Mouse (Mus musculus) hindbrain, embryonic 12.5 days (tissue): Measurements from ENCODE around the gene Rps23. TPM values are rescaled to one million over a fixed set of nuclear protein-coding genes. Genes with fewer than 3 reads are reported as not detected.
"Not testable (repeated sequence)": the region's sequence is repeated elsewhere in the genome, so short reads cannot be mapped to it uniquely, and the experiment has no call there.

Source experiments
- ATAC-seq: fragments of 200-750 bp; cut with Nextera tagmentation; 2 replicates; pipeline ENCODE4 v1.8.0; 2017; ENCODE audit warnings: moderate TSS enrichment; ENCODE audit not compliant: low FRiP score
- H3K27ac ChIP-seq: fragments of 300-500 bp; sonication (generic); 2 replicates; pipeline ENCODE4 v1.5.1; 2016; ENCODE audit warnings: mild to moderate bottlenecking
- H3K27me3 ChIP-seq: fragments of 300-500 bp; sonication (generic); 2 replicates; pipeline ENCODE4 v1.6.1; 2016; ENCODE audit warnings: mild to moderate bottlenecking
- H3K36me3 ChIP-seq: fragments of 300-500 bp; sonication (generic); 2 replicates; pipeline ENCODE4 v1.6.1; 2016; ENCODE audit warnings: mild to moderate bottlenecking
- H3K4me1 ChIP-seq: fragments of 300-500 bp; sonication (generic); 2 replicates; pipeline ENCODE4 v1.6.1; 2016
- H3K4me2 ChIP-seq: fragments of 300-500 bp; sonication (generic); replicated peaks from 2 replicates; pipeline ENCODE4 v1.6.1; 2016; ENCODE audit warnings: mild to moderate bottlenecking
- H3K4me3 ChIP-seq: fragments of 300-500 bp; sonication (generic); 2 replicates; pipeline ENCODE4 v1.5.1; 2016; ENCODE audit warnings: mild to moderate bottlenecking
- H3K9ac ChIP-seq: fragments of 300-500 bp; sonication (generic); 2 replicates; pipeline ENCODE4 v1.6.1; 2016; ENCODE audit warnings: mild to moderate bottlenecking, moderate library complexity
- H3K9me3 ChIP-seq: fragments of 300-500 bp; sonication (generic); replicated peaks from 2 replicates; pipeline ENCODE4 v1.6.1; 2016; ENCODE audit warnings: mild to moderate bottlenecking
- WGBS: fragments of 180-500 bp; shearing (Covaris S2); methylation state at CpG from one replicate; pipeline ENCODE4 v1.1.7; 2016; 5-methylcytosine and 5-hydroxymethylcytosine counted together
- polyA plus RNA-seq: library from polyadenylated mRNA; unstranded; fragments of >200 nt; fragmentation: Nextera tagmentation; extraction: Ambion mirVana; gene quantifications from 2 replicates; pipeline ENCODE4 v1.2.1, GENCODE M21; 2016

Rps23 gene
- polyA plus RNA-seq, 1 experiment from 2014 or later: 201 TPM

DNA sequence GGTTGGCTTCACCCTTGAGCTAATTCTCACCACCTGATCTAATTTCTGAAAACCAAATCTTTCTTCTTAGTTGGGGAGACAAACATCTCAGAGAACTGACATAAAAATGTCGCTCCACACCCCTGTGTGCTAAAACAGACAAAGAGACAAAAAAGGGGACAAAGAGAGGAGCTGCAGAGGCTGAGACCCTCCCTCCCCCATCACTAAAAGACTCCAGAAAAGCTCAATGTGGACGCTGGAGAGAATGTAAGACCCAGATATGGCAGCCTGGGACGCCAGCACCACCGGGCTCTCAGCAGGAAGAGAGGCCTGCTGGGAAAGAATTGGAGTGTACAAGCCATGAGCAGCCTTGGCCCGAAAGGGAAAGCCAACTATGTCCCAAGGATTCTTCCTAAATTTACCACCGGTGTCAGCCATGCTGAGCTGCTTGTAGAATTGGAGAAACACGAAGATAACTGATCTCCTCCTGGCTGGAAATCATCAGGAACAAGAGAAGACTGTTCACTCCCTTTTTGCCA is 9.0 kb upstream of the Rps23 start:
- no peak for ATAC-seq
- no peak overlapping the region for H3K9ac ChIP-seq
- H3K27me3 ChIP-seq: no peaks in the 10 kb centered on the region
- no peaks in the 10 kb centered on the region for H3K36me3 ChIP-seq
- H3K4me2 ChIP-seq: no peak overlapping the region
- no peak overlapping the region for H3K4me3 ChIP-seq
- no peak overlapping the region for H3K27ac ChIP-seq
- no peaks in the 10 kb centered on the region; the same call in 1 of the 2 replicates for H3K4me1 ChIP-seq
- WGBS: 46% methylated on average over 7 of the region's 7 CpGs
- H3K9me3 ChIP-seq: no peaks in the 10 kb centered on the region

- H3K36me3 ChIP-seq: no peaks in the 10 kb centered on the region
- H3K4me1 ChIP-seq: no peaks in the 10 kb centered on the region; the same call in 1 of the 2 replicates
- ATAC-seq: no peak
- no peaks in the 10 kb centered on the region for H3K9me3 ChIP-seq
- H3K4me3 ChIP-seq: no peak overlapping the region
- H3K27me3 ChIP-seq: no peaks in the 10 kb centered on the region
- no peak overlapping the region for H3K27ac ChIP-seq
- H3K9ac ChIP-seq: no peak overlapping the region
- WGBS: 86% methylated on average over 4 of the region's 4 CpGs
- H3K4me2 ChIP-seq: no peak overlapping the region
Measured at GRCm38 (mm10) chr13:90914721-90915120, 8.0 kb upstream of the Rps23 start.

- not testable (repeated sequence) for H3K9me3 ChIP-seq, H3K4me1 ChIP-seq, H3K27me3 ChIP-seq, ATAC-seq
- 1% methylated on average over 13 of the region's 13 CpGs for WGBS
- Histone ChIP-seq H3K4me3 (peak overlapping the region; percentile 84), H3K36me3 (peaks cover 37% of the 10 kb centered on the region), H3K9ac (peak overlapping the region; percentile 95), H3K4me2 (peak overlapping the region; percentile 59), H3K27ac (peak overlapping the region; percentile 81; the same call in 1 of the 2 replicates)
Measured at GRCm38 (mm10) chr13:90923617-90924016, 859 bp downstream of the Rps23 start.

GRCm38 (mm10) chr13:90924072-90924471 is 1.3 kb downstream of the Rps23 start:
- peak overlapping the region; percentile 84 for H3K4me3 ChIP-seq
- WGBS: 56% methylated on average over 9 of the region's 9 CpGs
- peak overlapping the region; percentile 59 for H3K4me2 ChIP-seq
- no peak for ATAC-seq
- H3K27me3 ChIP-seq: no peaks in the 10 kb centered on the region
- H3K9me3 ChIP-seq: no peaks in the 10 kb centered on the region
- H3K36me3 ChIP-seq: peaks cover 39% of the 10 kb centered on the region
- H3K27ac ChIP-seq: no peak overlapping the region
- peak overlapping the region; percentile 95 for H3K9ac ChIP-seq
- H3K4me1 ChIP-seq: peaks cover 5% of the 10 kb centered on the region

DNA sequence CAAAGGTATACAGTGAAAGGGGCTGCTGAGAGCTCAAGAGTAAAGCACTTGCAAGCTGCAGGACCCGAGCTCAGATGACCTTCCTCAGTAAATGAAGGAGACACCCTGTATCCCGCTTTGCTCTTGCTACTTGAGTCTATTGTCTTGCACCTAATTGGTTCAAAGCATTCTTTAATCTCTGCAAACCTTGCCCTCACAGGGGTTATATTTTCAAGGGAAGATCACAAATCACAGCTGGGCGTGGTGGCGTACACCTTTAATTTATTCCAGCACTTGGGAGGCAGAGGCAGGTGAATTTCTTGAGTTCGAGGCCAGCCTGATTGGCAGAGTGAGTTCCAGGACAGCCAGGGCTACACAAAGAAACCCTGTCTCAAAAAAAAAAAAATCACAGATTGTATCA is 2.4 kb downstream of the Rps23 start:
- Histone ChIP-seq H3K27me3 (no peaks in the 10 kb centered on the region), H3K36me3 (peaks cover 39% of the 10 kb centered on the region), H3K4me1 (peaks cover 5% of the 10 kb centered on the region), H3K27ac (no peak overlapping the region), H3K9ac (no peak overlapping the region), H3K9me3 (no peaks in the 10 kb centered on the region), H3K4me3 (no peak overlapping the region), H3K4me2 (no peak overlapping the region)
- ATAC-seq: no peak
- 92% methylated on average over 5 of the region's 5 CpGs for WGBS

DNA sequence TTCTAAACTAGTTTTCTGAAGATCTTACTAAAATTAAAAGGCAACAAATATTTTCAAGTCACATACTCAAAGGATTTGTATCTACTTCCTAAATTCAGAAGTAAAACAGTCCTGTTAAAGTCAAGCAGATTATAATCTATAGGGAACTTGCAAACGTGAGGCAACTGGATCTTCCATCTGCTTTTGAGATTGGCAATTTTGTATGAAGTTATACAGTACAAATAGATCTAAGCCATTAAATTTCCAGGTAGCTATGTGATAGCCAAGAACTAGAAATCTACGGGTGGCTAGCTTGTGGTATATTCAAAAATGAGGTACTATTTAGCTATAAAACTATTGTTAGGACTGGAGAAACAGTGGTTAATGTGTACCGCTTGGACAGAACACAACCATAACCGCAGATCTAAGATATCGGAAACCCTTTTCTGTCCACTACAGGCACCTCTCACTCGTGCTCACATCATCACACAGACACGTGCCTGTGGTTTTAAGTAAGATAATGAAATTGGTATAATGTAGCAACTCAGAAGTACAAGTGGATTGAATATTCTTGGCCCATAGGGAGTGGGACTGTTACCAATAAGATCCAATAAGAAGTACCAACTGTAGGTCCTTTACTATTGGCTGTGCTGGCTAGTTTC is 3.5 kb downstream of the Rps23 start:
- Histone ChIP-seq H3K4me3 (no peak overlapping the region), H3K27me3 (no peaks in the 10 kb centered on the region), H3K36me3 (peaks cover 39% of the 10 kb centered on the region), H3K9ac (no peak overlapping the region), H3K4me1 (peaks cover 5% of the 10 kb centered on the region), H3K27ac (no peak overlapping the region), H3K9me3 (no peaks in the 10 kb centered on the region), H3K4me2 (no peak overlapping the region)
- ATAC-seq: no peak
- 89% methylated on average over 7 of the region's 7 CpGs for WGBS

- no peaks in the 10 kb centered on the region for H3K9me3 ChIP-seq
- no peak overlapping the region for H3K4me3 ChIP-seq
- no peak overlapping the region for H3K9ac ChIP-seq
- 80% methylated on average over 5 of the region's 5 CpGs for WGBS
- H3K27ac ChIP-seq: no peak overlapping the region
- peaks cover 39% of the 10 kb centered on the region for H3K36me3 ChIP-seq
- H3K27me3 ChIP-seq: no peaks in the 10 kb centered on the region
- no peak for ATAC-seq
- peaks cover 5% of the 10 kb centered on the region for H3K4me1 ChIP-seq
- no peak overlapping the region for H3K4me2 ChIP-seq
Measured at GRCm38 (mm10) chr13:90926938-90927633, 4.3 kb downstream of the Rps23 start.

- not testable (repeated sequence) for H3K9me3 ChIP-seq
Measured at GRCm38 (mm10) chr13:90928266-90928665, 5.5 kb downstream of the Rps23 start.

GRCm38 (mm10) chr13:90929847-90930246 is 7.1 kb downstream of the Rps23 start:
- Histone ChIP-seq H3K4me1 (no peaks in the 10 kb centered on the region), H3K9ac (no peak overlapping the region), H3K27ac (no peak overlapping the region), H3K4me2 (no peak overlapping the region), H3K9me3 (no peaks in the 10 kb centered on the region), H3K4me3 (no peak overlapping the region), H3K27me3 (no peaks in the 10 kb centered on the region), H3K36me3 (peaks cover 37% of the 10 kb centered on the region)
- WGBS: 23% methylated on average over 5 of the region's 5 CpGs
- 0 out of 2 replicates have a peak, but pooled peaks have one; percentile 12 for ATAC-seq

More at GRCm38 (mm10) chr13:90928266-90928665, 5.5 kb downstream of the Rps23 start:
- not testable (repeated sequence) for H3K27ac ChIP-seq, H3K4me2 ChIP-seq, H3K4me3 ChIP-seq, H3K4me1 ChIP-seq, ATAC-seq, H3K9ac ChIP-seq, H3K27me3 ChIP-seq
- WGBS: 95% methylated on average over 8 of the region's 10 CpGs
- H3K36me3 ChIP-seq: peaks cover 39% of the 10 kb centered on the region

DNA sequence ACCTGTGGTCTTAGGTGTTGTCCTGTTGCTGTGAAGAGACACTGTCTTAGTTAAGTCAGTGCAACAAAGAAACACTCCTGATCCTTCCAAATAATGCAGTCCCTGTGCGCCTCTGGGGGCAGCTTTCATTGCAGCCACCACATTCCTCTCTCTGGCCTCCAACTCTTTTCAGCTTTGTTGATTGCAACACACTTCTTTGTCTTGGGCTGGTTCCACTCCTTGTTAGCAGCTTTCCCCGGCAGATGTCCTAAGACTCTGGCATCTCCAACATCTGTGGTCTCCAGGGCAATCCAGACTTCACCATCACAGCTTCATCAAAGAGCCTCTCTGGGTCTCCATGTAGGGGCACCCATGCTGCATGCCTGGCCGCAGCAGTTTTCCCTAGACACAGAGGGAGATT is 10.5 kb downstream of the Rps23 start:
- no peak overlapping the region for H3K4me2 ChIP-seq
- no peak overlapping the region for H3K4me3 ChIP-seq
- H3K27ac ChIP-seq: no peak overlapping the region
- WGBS: 77% methylated on average over 3 of the region's 3 CpGs
- H3K9me3 ChIP-seq: no peaks in the 10 kb centered on the region
- no peaks in the 10 kb centered on the region for H3K27me3 ChIP-seq
- no peaks in the 10 kb centered on the region for H3K4me1 ChIP-seq
- H3K9ac ChIP-seq: no peak overlapping the region
- H3K36me3 ChIP-seq: peaks cover 6% of the 10 kb centered on the region
- ATAC-seq: no peak

DNA sequence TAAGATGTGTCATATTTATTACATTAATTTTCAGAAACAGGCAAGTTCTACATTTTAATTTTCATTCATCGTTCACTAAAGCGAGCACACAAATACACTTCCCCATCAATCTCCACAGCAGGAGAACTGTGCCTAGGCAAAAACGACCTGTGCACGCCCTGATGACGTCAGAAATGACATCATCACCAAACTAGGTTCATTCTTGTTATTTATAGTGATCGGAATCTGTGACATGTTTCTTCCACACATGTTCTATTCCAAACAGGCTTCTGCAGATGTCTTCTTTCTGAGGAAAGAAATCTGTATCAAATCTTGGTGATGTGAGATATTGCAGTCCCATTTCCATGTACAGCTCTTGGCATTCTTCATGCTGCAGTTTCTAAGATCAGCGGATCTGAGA is 13.1 kb downstream of the Rps23 start:
- 93% methylated on average over 7 of the region's 7 CpGs for WGBS
- H3K27me3 ChIP-seq: no peaks in the 10 kb centered on the region
- no peak for ATAC-seq

GRCm38 (mm10) chr13:90939192-90939591 is 16.4 kb downstream of the Rps23 start:
- no peaks in the 10 kb centered on the region for H3K36me3 ChIP-seq
- H3K4me1 ChIP-seq: no peaks in the 10 kb centered on the region
- no peak overlapping the region for H3K4me3 ChIP-seq
- 68% methylated on average over 6 of the region's 6 CpGs for WGBS
- no peak for ATAC-seq
- H3K27me3 ChIP-seq: no peaks in the 10 kb centered on the region
- no peaks in the 10 kb centered on the region for H3K9me3 ChIP-seq
- H3K4me2 ChIP-seq: no peak overlapping the region
- H3K27ac ChIP-seq: no peak overlapping the region
- no peak overlapping the region for H3K9ac ChIP-seq

More for the DNA sequence above, 13.1 kb downstream of the Rps23 start:
- Histone ChIP-seq H3K4me2 (no peak overlapping the region), H3K4me3 (no peak overlapping the region), H3K36me3 (no peaks in the 10 kb centered on the region), H3K9me3 (no peaks in the 10 kb centered on the region), H3K9ac (no peak overlapping the region), H3K27ac (no peak overlapping the region), H3K4me1 (no peaks in the 10 kb centered on the region)
